Mouse (Mus musculus) neutrophil, adult 5-6 weeks (primary cell): ENCODE data around the gene Slc28a3. TPM values are rescaled to one million over a fixed set of nuclear protein-coding genes. Genes with fewer than 3 reads are reported as not detected.
A peak's percentile ranks its signal among the peaks of the same experiment; 100 is the strongest.

Experiments
- ATAC-seq: fragments of 151-379, 151-347 bp; 2 replicates; pipeline ENCODE4 v1.8.0; 2017; ENCODE audit warnings: mild to moderate bottlenecking, moderate TSS enrichment; ENCODE audit not compliant: insufficient number of reproducible peaks, poor library complexity, low FRiP score, severe bottlenecking; ENCODE audit errors: extremely low read depth
- total RNA-seq: library from RNA; stranded (forward); fragments of 200-1000 nt; gene quantifications from 2 replicates; pipeline ENCODE4 v1.2.3, GENCODE M21; 2017

Gene Slc28a3
- total RNA-seq, 1 experiment from 2014 or later, result 3.6 TPM

- ATAC-seq, result no peak
Observed at GRCm38 (mm10) chr13:58588655-58589516, 21.8 kb downstream of the Slc28a3 start.

- ATAC-seq, result no peak
Observed at GRCm38 (mm10) chr13:58587962-58588361, 22.7 kb downstream of the Slc28a3 start.

GRCm38 (mm10) chr13:58566181-58566580 is 44.5 kb downstream of the Slc28a3 start:
- no peak for ATAC-seq

GRCm38 (mm10) chr13:58560497-58561138 is 50.1 kb downstream of the Slc28a3 start:
- ATAC-seq, result no peak

DNA sequence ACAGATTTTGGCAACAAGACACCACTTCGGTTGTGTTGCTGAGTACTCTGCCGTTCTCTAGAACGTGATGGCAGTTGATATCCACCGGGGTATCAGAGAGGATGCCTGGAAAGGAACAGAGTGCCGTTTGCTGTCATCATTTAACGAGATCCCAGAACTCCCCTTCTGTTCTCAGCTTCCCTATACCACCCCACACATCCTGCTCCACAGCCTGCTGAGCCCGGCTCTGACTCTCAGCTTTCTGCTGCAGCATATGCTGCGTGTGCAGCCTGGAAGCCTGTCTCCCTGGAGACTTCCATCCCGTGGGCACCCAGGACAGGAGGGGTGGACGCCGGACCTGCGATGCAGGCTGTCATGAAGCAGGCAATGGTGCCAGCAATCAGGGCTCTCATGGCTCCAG is 52.5 kb downstream of the Slc28a3 start:
- ATAC-seq, result no peak

DNA sequence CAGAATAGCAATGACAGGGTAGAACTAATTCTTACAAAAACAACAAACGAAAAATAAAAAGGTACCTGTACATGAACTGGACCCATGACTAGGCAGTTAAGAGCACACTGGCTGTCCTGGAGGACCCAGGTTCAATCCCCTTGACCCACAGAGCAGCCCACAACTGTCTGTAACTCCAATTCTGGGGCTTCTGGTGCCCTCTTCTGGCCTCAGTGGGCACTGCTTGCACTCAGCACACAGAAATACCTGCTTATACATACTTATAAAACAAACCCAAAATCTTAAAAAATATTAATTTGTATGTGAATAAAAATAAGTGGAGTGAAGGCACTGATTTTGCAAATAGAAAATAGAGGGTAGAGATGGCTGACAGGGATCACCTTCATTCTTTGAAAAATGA is 54.7 kb downstream of the Slc28a3 start:
- no peak for ATAC-seq

DNA sequence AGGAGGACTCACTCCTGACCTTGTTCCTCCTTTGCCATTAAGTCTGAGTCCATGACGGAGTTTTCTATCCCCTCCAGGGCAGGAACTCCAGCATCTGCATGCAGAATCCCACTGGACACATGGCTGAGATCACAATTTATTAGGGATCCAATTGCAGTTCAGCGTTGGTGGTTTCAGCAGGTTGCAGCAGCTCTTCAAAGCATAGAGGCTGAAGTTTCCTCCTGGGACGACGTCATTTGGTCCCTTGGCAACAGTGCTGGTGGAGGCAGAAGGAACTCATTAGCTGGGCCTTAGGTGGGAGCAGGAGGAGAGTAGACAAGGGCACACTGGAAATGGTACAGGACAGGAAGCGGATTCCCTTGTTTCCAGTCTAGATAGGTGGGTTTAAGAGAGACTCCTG is 55.1 kb downstream of the Slc28a3 start:
- no peak for ATAC-seq

- ATAC-seq, result peak; percentile 97
Observed at GRCm38 (mm10) chr13:58551924-58552323, 58.8 kb downstream of the Slc28a3 start.

DNA sequence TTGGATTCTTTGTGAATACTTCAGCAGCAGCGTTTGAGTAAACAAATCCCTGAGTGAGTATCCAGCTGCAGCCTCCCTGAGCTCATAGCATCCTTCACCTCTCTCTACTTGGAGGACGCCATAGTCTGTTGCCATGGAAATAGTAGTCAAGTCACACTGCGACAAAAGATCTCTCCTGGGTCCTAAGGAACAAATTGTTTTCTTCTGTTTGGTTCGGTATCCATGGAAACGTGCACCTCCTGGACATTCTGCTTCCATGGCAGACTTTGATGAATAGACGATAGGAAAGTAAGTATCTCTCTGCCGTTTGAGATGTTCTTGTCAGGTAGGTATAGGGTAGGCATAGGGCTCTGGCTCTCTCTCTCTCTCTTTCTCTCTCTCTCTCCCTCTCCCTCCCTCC is 63.1 kb downstream of the Slc28a3 start:
- no peak for ATAC-seq

DNA sequence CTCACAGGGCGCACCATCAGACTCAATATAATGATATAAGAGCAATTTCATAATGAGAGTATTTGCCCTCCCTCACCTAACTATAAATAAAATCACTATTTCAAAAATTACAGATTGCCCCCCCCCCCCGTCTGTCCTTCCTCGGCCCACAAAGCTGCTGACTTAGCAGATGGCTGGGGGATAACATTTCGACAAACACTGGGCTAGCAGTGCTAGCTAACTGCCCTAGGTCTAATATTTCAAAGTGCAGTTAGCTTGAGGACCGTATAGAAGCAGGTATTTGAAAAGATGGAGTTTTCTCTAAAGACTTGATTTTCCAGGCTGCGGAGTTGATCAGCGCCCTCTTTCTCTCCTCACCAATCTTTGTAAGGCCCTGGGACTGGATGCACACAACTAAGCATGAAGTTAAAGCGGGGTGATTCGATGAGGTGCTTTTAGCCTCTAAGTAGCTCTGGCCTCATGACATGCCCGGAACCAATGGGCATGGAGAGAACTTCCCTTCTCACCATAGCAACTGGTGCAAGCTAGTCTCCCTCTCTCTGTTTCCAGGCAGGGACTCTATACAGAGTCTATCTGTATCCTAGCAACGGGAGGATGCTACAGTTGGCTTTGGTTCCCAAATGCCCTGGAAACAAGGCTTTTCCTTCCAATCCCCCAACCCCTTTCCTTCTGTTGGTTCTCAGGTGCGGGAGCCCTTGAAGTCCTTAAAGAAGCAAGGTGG is 66.8 kb downstream of the Slc28a3 start:
- no peak for ATAC-seq

DNA sequence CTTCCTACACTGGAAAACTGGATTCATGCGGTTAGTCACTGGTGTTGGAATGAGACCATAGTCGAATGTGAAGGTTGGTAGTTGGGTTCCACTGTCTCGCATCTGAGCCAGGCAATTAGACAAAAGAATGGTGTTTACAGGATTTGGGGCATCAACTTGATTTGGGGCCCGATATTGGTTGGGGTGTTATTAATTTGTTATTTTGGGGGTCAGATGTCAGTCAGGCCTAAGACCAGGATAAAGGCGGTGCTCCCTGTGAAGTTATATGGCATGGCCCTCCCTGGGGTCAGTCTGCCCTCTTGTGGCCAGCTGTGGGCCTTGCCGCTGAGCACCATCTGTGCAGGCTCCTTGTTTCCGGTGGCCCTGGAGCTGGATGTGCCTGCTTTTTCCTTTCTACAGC is 67.6 kb downstream of the Slc28a3 start:
- ATAC-seq, result peak; percentile 62

DNA sequence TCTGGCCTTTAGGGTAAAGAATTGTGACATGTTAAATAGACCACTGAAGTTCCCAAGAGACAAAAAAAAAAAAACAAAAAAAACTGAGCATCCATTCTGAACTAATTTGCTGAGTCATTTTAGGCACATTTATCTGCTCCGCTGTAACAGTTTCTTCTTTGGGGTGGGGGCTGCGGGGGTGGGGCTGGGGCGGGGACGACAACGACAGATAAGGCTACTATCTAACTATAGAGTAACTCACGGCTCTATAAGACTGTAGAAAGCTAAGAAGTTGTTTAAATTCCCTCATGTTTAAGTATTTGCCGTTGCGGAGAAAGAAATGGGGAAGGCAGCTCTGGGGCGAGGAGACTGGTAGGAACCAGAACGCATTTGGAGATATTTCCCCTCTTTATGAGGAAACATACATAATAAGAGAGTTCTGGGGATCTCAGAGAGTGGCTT is 68.1 kb downstream of the Slc28a3 start:
- ATAC-seq, result no peak

DNA sequence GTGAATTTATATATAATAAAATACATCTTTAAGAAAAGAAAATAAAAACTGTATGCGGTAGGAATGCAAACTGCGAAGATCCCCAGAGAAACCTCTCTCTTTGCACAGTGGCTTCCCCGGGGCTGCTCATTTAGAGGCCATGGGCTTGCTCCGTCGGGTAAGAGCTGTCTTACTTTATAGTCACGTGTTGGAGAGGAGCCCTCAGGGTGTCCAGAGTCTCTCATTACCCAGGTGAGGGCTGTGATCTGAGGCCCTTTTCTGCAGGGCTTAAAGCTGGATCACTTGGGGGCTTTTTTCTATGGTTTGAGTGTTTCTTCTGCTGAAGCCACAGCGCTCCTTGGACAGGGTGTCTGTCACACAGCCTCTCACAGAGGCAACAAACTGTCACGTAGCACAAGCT is 68.5 kb downstream of the Slc28a3 start:
- ATAC-seq, result no peak

- ATAC-seq, result no peak
Observed at GRCm38 (mm10) chr13:58541620-58542019, 69.1 kb downstream of the Slc28a3 start.

DNA sequence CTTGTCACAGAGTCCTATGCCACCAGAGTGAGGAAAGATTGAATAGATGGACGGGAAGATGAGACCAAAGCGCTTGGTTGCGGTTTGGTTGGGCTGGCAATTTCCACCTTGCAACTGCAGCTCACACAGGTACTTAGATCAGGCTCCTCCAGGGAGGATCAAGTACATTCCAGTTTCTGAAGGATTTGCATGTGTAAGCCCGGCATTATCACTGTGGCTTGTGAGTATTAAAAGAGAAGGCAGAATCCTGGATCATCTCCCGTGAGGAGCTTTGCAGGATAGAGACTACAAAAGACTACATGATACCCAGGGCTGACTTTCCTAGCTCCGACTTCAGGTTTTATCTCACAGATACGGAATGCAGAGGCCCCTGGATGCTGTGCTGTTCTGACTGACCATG is 71.7 kb downstream of the Slc28a3 start:
- ATAC-seq, result no peak

DNA sequence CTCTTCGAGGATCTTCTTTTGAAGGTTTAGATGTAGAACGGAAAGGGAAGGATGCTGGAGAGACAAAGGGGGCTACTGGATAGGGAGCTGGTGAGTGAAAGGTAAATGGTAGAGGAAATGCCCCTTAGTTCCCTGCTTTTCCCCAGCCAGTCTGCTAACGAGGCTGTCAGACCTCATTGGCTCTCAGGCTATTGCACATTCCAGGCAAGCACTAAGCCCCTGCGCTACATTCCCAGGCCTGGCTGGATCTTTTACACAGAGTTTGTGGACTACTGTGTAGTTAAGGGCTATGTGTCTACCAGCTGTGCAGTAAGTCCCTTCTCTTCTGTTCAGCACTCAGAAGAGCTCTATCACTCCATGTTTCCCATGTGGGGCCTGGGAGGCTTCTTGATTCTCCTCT is 72.3 kb downstream of the Slc28a3 start:
- no peak for ATAC-seq

- ATAC-seq, result no peak
Observed at GRCm38 (mm10) chr13:58537916-58538233, 72.8 kb downstream of the Slc28a3 start.

GRCm38 (mm10) chr13:58537232-58537915 is 73.3 kb downstream of the Slc28a3 start:
- ATAC-seq, result no peak

- no peak for ATAC-seq
Observed at GRCm38 (mm10) chr13:58536466-58537231, 74.0 kb downstream of the Slc28a3 start.
